Mouse (Mus musculus): ENCODE results near the gene Tmem238. TPM values are rescaled to one million over a fixed set of nuclear protein-coding genes. Genes with fewer than 3 reads are reported as not detected.
"Not testable (repeated sequence)": the region's sequence is repeated elsewhere in the genome, so short reads cannot be mapped to it uniquely, and the experiment has no call there.

The Tmem238 gene
- polyA plus RNA-seq (2015; fragmentation: Nextera tagmentation; extraction: Ambion mirVana) = 21.2 and 21.7 TPM in 2 replicates

DNA sequence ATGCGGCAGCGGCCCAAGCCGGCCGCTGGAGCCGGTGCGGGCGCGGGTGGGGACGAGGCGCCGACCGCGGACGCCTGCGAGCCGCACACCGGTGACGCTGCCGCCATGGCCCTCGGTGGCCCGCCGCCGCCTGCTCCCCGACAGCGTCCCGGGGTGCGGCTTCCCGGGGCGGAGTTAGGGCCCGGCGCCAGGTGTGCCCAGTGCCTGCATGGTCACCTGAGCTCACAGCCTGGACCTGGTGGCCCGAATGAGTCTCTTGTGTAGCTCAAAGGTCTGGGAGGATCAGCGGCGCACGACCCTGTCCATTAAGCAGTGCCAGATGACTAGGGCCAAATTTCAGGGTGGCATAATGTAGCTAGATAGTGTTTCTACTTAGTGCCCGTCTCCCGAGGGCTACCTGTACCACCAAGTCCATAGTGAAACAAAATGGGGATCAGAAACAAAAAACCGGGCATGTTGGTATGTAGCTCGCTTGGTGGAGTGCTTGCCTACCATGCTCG lies at the start of gene Tmem238:
Gene Tmem238 (minus strand): TSS at position 221 of the 500 bp plus-strand sequence.
- H3K4me3 ChIP-seq (replicated peaks; ENCODE audit: low read length) = peak within 1 kb of the TSS; percentile 72
- peaks cover 6% of the 10 kb centered on the region; the same call in 1 of the 2 replicates for H3K36me3 ChIP-seq (ENCODE audit: control insufficient read depth, insufficient read depth, low read length)
- ATAC-seq (ENCODE audit: insufficient read depth, low FRiP score) = peak; percentile 70
- H3K9me3 ChIP-seq (replicated peaks; ENCODE audit: control insufficient read depth, low read length) = no peaks in the 10 kb centered on the region
- peak within 1 kb of the TSS; percentile 93 for H3K4me2 ChIP-seq (ENCODE audit: low read depth, low read length)
- H3K27me3 ChIP-seq (ENCODE audit: control insufficient read depth, insufficient read depth, low read length) = no peaks in the 10 kb centered on the region
- H3K4me1 ChIP-seq (ENCODE audit: control insufficient read depth, insufficient read depth, low read length) = peaks cover 15% of the 10 kb centered on the region
- peak within 1 kb of the TSS; percentile 84 for H3K9ac ChIP-seq (ENCODE audit: low read length)
- 7% methylated on average over 40 of the region's 40 CpGs for WGBS
- peak within 1 kb of the TSS; percentile 89 for H3K27ac ChIP-seq (ENCODE audit: low read length)

- no peak for ATAC-seq (ENCODE audit: insufficient read depth, low FRiP score)
- no peak overlapping the region for H3K4me3 ChIP-seq (replicated peaks; ENCODE audit: low read length)
- H3K27ac ChIP-seq (ENCODE audit: low read length) = no peak overlapping the region
- H3K36me3 ChIP-seq (ENCODE audit: control insufficient read depth, insufficient read depth, low read length) = no peaks in the 10 kb centered on the region
- peaks cover 9% of the 10 kb centered on the region for H3K4me1 ChIP-seq (ENCODE audit: control insufficient read depth, insufficient read depth, low read length)
- no peak overlapping the region for H3K9ac ChIP-seq (ENCODE audit: low read length)
- peaks cover 41% of the 10 kb centered on the region for H3K27me3 ChIP-seq (ENCODE audit: control insufficient read depth, insufficient read depth, low read length)
- no peaks in the 10 kb centered on the region for H3K9me3 ChIP-seq (replicated peaks; ENCODE audit: control insufficient read depth, low read length)
- WGBS = 10% methylated on average over 1 of the region's 1 CpGs
- H3K4me2 ChIP-seq (ENCODE audit: low read depth, low read length) = no peak overlapping the region
These were observed 48.2 kb upstream of the Tmem238 start for GRCm38 (mm10) chr7:4837639-4838038.

DNA sequence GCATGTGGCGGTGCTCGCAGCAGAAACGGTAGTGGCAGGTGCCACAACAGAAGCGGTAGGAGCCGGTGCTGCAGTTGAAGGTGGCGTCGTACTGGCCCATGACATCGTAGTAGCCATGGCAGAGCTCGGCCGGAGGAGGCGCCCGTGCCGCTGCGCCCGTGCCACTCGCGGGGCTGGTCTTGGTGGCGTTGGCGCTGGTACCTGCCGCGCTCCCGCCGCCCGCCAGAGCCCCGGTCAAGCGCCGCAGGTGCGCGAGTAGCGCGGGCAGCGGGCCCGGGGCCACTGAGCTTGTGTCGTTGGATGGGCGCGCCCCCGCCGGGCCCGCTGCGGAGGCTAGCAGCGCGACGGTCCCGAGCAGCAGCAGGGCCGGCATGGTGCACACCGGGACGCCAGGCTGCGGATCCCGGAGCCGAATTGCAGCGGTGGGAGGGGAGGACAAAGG lies 46.9 kb upstream of the Tmem238 start:
- peaks cover 33% of the 10 kb centered on the region for H3K27me3 ChIP-seq (ENCODE audit: control insufficient read depth, insufficient read depth, low read length)
- ATAC-seq (ENCODE audit: insufficient read depth, low FRiP score) = peak; percentile 88; the same call in 1 of the 2 replicates

DNA sequence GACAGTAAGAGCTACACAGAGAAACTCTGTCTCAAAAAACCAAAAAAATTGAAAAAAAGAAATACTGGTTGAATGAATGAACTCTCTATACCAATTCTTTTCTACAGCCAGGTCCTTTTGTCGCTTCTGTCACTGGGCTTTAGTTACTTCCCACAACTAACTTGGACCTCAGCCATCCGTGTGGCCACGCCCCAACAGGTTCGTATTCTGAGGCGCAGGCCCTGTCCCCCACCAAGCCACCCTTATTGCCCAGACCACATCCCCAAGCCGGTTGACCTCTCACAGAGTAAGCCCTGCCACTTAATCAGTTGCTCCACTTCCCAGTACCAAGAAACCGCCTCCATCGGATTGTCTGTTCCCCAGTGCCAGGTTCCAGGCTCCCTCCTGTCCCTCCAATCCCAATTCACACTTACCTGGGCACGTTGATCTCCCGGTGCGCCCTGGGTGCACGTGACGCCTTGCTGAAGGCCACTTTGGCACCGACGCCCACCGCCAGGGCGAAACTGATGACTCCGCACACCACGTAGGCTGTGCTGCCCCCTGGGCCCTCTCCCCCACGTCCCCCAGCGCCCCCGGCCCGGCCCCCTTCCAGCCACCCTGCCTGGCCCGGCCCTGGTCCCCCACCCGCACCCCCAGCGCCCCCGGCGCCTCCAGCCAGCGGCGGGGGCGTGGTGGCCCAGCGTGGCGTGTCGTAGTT lies 46.3 kb upstream of the Tmem238 start:
- ATAC-seq (ENCODE audit: insufficient read depth, low FRiP score) = peak; percentile 30; the same call in 1 of the 2 replicates
- Histone ChIP-seq H3K36me3 (ENCODE audit: control insufficient read depth, insufficient read depth, low read length) (no peaks in the 10 kb centered on the region), H3K9ac (ENCODE audit: low read length) (peak overlapping the region; percentile 66), H3K27me3 (ENCODE audit: control insufficient read depth, insufficient read depth, low read length) (peaks cover 33% of the 10 kb centered on the region), H3K4me1 (ENCODE audit: control insufficient read depth, insufficient read depth, low read length) (peaks cover 8% of the 10 kb centered on the region), H3K4me3 (replicated peaks; ENCODE audit: low read length) (peak overlapping the region; percentile 45), H3K27ac (ENCODE audit: low read length) (no peak overlapping the region), H3K9me3 (replicated peaks; ENCODE audit: control insufficient read depth, low read length) (no peaks in the 10 kb centered on the region), H3K4me2 (ENCODE audit: low read depth, low read length) (peak overlapping the region; percentile 86)
- 7% methylated on average over 34 of the region's 34 CpGs for WGBS

More for the DNA sequence above, 46.9 kb upstream of the Tmem238 start:
- H3K27ac ChIP-seq (ENCODE audit: low read length) = no peak overlapping the region
- peaks cover 8% of the 10 kb centered on the region for H3K4me1 ChIP-seq (ENCODE audit: control insufficient read depth, insufficient read depth, low read length)
- peak overlapping the region; percentile 66 for H3K9ac ChIP-seq (ENCODE audit: low read length)
- H3K4me3 ChIP-seq (replicated peaks; ENCODE audit: low read length) = peak overlapping the region; percentile 45
- H3K9me3 ChIP-seq (replicated peaks; ENCODE audit: control insufficient read depth, low read length) = no peaks in the 10 kb centered on the region
- peak overlapping the region; percentile 86 for H3K4me2 ChIP-seq (ENCODE audit: low read depth, low read length)
- no peaks in the 10 kb centered on the region for H3K36me3 ChIP-seq (ENCODE audit: control insufficient read depth, insufficient read depth, low read length)
- under 1% methylated on average over 50 of the region's 51 CpGs for WGBS

DNA sequence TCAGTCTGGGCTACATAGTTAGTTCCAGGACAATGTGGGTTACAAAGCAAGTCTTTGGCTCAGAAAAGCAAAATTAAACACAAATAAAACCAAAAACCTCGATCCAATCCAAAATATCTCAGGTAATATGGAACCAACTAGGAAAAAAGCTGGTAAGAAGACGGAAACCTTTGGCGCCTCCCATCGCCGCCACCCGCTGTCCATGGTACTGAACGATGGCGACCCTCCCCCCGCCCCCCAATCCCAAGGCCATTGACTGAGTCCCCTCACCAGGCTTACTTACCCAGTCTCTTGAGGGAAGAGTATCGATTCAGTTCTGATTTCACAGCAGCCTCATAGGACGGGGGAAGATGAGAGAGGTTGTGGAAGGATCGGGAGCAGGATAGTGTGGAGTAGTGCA lies 41.0 kb upstream of the Tmem238 start:
- Histone ChIP-seq H3K27me3 (ENCODE audit: control insufficient read depth, insufficient read depth, low read length) (peaks cover 13% of the 10 kb centered on the region), H3K9ac (ENCODE audit: low read length) (no peak overlapping the region), H3K9me3 (replicated peaks; ENCODE audit: control insufficient read depth, low read length) (no peaks in the 10 kb centered on the region), H3K4me2 (ENCODE audit: low read depth, low read length) (no peak overlapping the region), H3K27ac (ENCODE audit: low read length) (no peak overlapping the region), H3K36me3 (ENCODE audit: control insufficient read depth, insufficient read depth, low read length) (no peaks in the 10 kb centered on the region), H3K4me3 (replicated peaks; ENCODE audit: low read length) (no peak overlapping the region), H3K4me1 (ENCODE audit: control insufficient read depth, insufficient read depth, low read length) (no peaks in the 10 kb centered on the region)
- no peak for ATAC-seq (ENCODE audit: insufficient read depth, low FRiP score)
- WGBS = 6% methylated on average over 12 of the region's 12 CpGs

DNA sequence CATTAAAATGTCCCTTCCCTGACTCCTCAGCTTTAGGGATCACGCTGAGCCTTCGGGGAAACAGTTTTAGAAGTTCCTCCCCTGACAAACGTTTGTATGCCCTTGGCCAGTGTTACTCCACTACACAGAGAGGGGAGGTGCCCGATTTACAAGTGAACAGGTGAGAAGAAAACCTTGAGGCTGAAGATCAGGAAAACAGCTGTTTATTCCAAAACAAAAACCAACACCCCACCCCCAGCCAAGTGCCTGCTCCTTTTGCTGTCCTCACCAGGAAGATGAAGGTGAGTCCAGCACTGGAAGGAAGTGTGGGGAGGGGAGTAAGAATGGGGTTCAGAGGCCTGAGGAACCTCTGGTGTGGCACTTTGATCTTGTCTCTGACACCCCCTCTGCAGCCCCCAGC lies 35.9 kb upstream of the Tmem238 start:
- no peak for ATAC-seq (ENCODE audit: insufficient read depth, low FRiP score)
- WGBS = 53% methylated on average over 4 of the region's 4 CpGs
- Histone ChIP-seq H3K27me3 (ENCODE audit: control insufficient read depth, insufficient read depth, low read length) (peaks cover 3% of the 10 kb centered on the region; the same call in 1 of the 2 replicates), H3K9ac (ENCODE audit: low read length) (no peak overlapping the region), H3K36me3 (ENCODE audit: control insufficient read depth, insufficient read depth, low read length) (no peaks in the 10 kb centered on the region), H3K4me1 (ENCODE audit: control insufficient read depth, insufficient read depth, low read length) (no peaks in the 10 kb centered on the region), H3K27ac (ENCODE audit: low read length) (no peak overlapping the region), H3K4me2 (ENCODE audit: low read depth, low read length) (no peak overlapping the region), H3K9me3 (replicated peaks; ENCODE audit: control insufficient read depth, low read length) (no peaks in the 10 kb centered on the region), H3K4me3 (replicated peaks; ENCODE audit: low read length) (no peak overlapping the region)

DNA sequence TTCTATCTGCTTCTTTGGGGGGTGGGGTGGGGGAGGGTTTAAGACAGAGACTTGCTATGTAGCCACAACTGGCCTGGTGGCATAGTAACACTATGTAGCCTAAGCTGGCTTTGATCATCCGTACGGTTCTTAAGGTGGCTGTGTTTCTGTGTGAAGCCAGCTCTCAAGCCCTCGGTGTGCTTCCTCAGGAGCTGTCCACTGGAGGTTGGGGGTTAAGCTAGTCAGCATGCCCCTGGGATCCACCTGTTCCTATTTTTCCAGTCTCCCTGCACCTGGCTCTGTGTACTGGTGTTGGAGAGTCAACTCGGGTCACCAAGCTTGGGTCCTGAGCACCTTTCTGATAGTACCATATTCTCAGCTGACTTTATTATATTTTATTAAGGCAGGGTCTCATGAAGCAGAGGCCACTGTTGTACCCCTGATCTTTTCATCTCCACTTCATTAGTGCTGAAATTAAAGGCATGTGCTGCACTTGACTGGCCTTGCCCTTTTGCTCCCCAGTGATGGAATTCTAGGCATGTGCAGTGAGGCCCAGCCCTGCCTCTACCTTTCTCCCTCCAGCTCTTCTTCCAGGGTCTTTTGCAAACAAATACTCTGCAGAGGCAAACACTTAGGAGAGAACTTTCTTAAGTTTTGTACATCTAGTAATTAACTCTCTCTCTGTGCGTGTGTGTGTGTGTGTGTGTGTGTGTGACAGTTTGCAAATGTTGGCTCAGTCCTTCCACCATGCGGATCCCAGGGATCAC lies 32.9 kb upstream of the Tmem238 start:
- 46% methylated on average over 6 of the region's 6 CpGs for WGBS
- no peaks in the 10 kb centered on the region for H3K27me3 ChIP-seq (ENCODE audit: control insufficient read depth, insufficient read depth, low read length)
- 0 out of 2 replicates have a peak, but pooled peaks cover 3% of the 10 kb centered on the region for H3K4me1 ChIP-seq (ENCODE audit: control insufficient read depth, insufficient read depth, low read length)
- no peaks in the 10 kb centered on the region for H3K9me3 ChIP-seq (replicated peaks; ENCODE audit: control insufficient read depth, low read length)
- H3K27ac ChIP-seq (ENCODE audit: low read length) = no peak overlapping the region
- no peak overlapping the region for H3K9ac ChIP-seq (ENCODE audit: low read length)
- no peaks in the 10 kb centered on the region for H3K36me3 ChIP-seq (ENCODE audit: control insufficient read depth, insufficient read depth, low read length)
- no peak overlapping the region for H3K4me3 ChIP-seq (replicated peaks; ENCODE audit: low read length)
- no peak for ATAC-seq (ENCODE audit: insufficient read depth, low FRiP score)
- no peak overlapping the region for H3K4me2 ChIP-seq (ENCODE audit: low read depth, low read length)

- Histone ChIP-seq H3K36me3 (ENCODE audit: control insufficient read depth, insufficient read depth, low read length) (no peaks in the 10 kb centered on the region), H3K4me3 (replicated peaks; ENCODE audit: low read length) (no peak overlapping the region), H3K9ac (ENCODE audit: low read length) (no peak overlapping the region), H3K27me3 (ENCODE audit: control insufficient read depth, insufficient read depth, low read length) (no peaks in the 10 kb centered on the region), H3K4me1 (ENCODE audit: control insufficient read depth, insufficient read depth, low read length) (0 out of 2 replicates have a peak, but pooled peaks cover 3% of the 10 kb centered on the region), H3K9me3 (replicated peaks; ENCODE audit: control insufficient read depth, low read length) (no peaks in the 10 kb centered on the region), H3K4me2 (ENCODE audit: low read depth, low read length) (no peak overlapping the region), H3K27ac (ENCODE audit: low read length) (no peak overlapping the region)
- no peak for ATAC-seq (ENCODE audit: insufficient read depth, low FRiP score)
- WGBS = 74% methylated on average over 4 of the region's 4 CpGs
These were observed 32.2 kb upstream of the Tmem238 start for GRCm38 (mm10) chr7:4821690-4822089.

GRCm38 (mm10) chr7:4820925-4821324 lies 31.5 kb upstream of the Tmem238 start:
- not testable (repeated sequence) for H3K36me3 ChIP-seq (ENCODE audit: control insufficient read depth, insufficient read depth, low read length); H3K4me1 ChIP-seq (ENCODE audit: control insufficient read depth, insufficient read depth, low read length); H3K27ac ChIP-seq (ENCODE audit: low read length); H3K4me3 ChIP-seq (replicated peaks; ENCODE audit: low read length); H3K27me3 ChIP-seq (ENCODE audit: control insufficient read depth, insufficient read depth, low read length); ATAC-seq (ENCODE audit: insufficient read depth, low FRiP score); H3K9ac ChIP-seq (ENCODE audit: low read length); H3K4me2 ChIP-seq (ENCODE audit: low read depth, low read length); H3K9me3 ChIP-seq (replicated peaks; ENCODE audit: control insufficient read depth, low read length)
- 87% methylated on average over 7 of the region's 7 CpGs for WGBS

All from stomach, embryonic 16.5 days (tissue).